In genomic region chr2:102449630-102450247, GRCm38 (mm10) we compare ENCODE assay signal across 8 mouse cellular contexts. TPM values are rescaled to one million over a fixed set of nuclear protein-coding genes. Genes with fewer than 3 reads are reported as not detected.
DNase-seq lines count a peak whose midpoint lies in the region; ATAC-seq and TF ChIP-seq lines count a peak whose summit lies in the region.

No protein-coding gene starts in this region.

- H3K36me3 ChIP-seq in megakaryocyte, embryonic 14.5 days (replicated peaks; ENCODE audit: low read length), result no peaks in the 10 kb centered on the region
- H3K36me3 ChIP-seq in heart, embryonic 11.5 days (ENCODE audit: control insufficient read depth, insufficient read depth, low read length), result no peaks in the 10 kb centered on the region
- H3K36me3 ChIP-seq in kidney, embryonic 16.5 days (ENCODE audit: insufficient read depth, low read length), result no peaks in the 10 kb centered on the region
- no peaks in the 10 kb centered on the region for H3K36me3 ChIP-seq in lung, postnatal 0 days (ENCODE audit: insufficient read depth, low read length)

- peak overlapping the region; percentile 78 for H3K9ac ChIP-seq in heart, embryonic 11.5 days (ENCODE audit: low read depth, low read length)
- H3K9ac ChIP-seq in kidney, embryonic 16.5 days (replicated peaks; ENCODE audit: low read length), result peak overlapping the region; percentile 87
- no peak overlapping the region for H3K9ac ChIP-seq in lung, postnatal 0 days (replicated peaks; ENCODE audit: low read depth)

- ATAC-seq in megakaryocyte, adult 5-6 weeks (ENCODE audit: poor library complexity, severe bottlenecking), result no peak
- no peak for ATAC-seq in heart, embryonic 11.5 days (replicated peaks; ENCODE audit: insufficient number of reproducible peaks, low FRiP score, low TSS enrichment)
- ATAC-seq in kidney, embryonic 16.5 days (ENCODE audit: low FRiP score, low TSS enrichment), result no peak
- no peak for ATAC-seq in lung, postnatal 0 days

- no peak overlapping the region for H3K27ac ChIP-seq in heart, embryonic 11.5 days (ENCODE audit: low read depth, low read length)
- peak overlapping the region; percentile 12 for H3K27ac ChIP-seq in kidney, embryonic 16.5 days (ENCODE audit: low read length)
- no peak overlapping the region for H3K27ac ChIP-seq in lung, postnatal 0 days (ENCODE audit: low read length)

- 1% methylated on average over 17 of the region's 17 CpGs for WGBS in heart, embryonic 11.5 days (ENCODE audit: insufficient replicate concordance)
- under 1% methylated on average over 17 of the region's 17 CpGs for whole genome bisulfite sequencing in kidney, embryonic 16.5 days
- 6% methylated on average over 17 of the region's 17 CpGs for WGBS in lung, postnatal 0 days

- no peak for TF ChIP-seq CTCF in lung, postnatal 0 days (IDR thresholded peaks at IDR 0.05)

- peaks cover 29% of the 10 kb centered on the region for H3K4me1 ChIP-seq in megakaryocyte, embryonic 14.5 days
- peaks cover 5% of the 10 kb centered on the region; the same call in 1 of the 2 replicates for H3K4me1 ChIP-seq in heart, embryonic 11.5 days (ENCODE audit: control insufficient read depth, insufficient read depth, low read length)
- peaks cover 39% of the 10 kb centered on the region for H3K4me1 ChIP-seq in kidney, embryonic 16.5 days (ENCODE audit: insufficient read depth, low read length)
- peaks cover 9% of the 10 kb centered on the region for H3K4me1 ChIP-seq in lung, postnatal 0 days (ENCODE audit: insufficient read depth, low read depth, low read length)

- peak; percentile 84 for DNase-seq in embryo, embryonic 10.5 days (ENCODE audit: low spot score)
- DNase-seq in lung, postnatal 0 days (ENCODE audit: low spot score), result peak; percentile 34
- peak; percentile 21 for DNase-seq in right cerebral cortex, postnatal 25 days
- no peak for DNase-seq in adrenal gland, postnatal 14 days

- H3K27me3 ChIP-seq in megakaryocyte, embryonic 14.5 days (replicated peaks), result peaks cover 82% of the 10 kb centered on the region
- no peaks in the 10 kb centered on the region for H3K27me3 ChIP-seq in heart, embryonic 11.5 days (ENCODE audit: control insufficient read depth, insufficient read depth, low read length)
- H3K27me3 ChIP-seq in kidney, embryonic 16.5 days (ENCODE audit: insufficient read depth, low read length), result no peaks in the 10 kb centered on the region
- H3K27me3 ChIP-seq in lung, postnatal 0 days (replicated peaks; ENCODE audit: insufficient read depth, low read length), result peaks cover 3% of the 10 kb centered on the region; the same call in 1 of the 2 replicates

- H3K4me2 ChIP-seq in heart, embryonic 11.5 days, result peak overlapping the region; percentile 85
- peak overlapping the region; percentile 98 for H3K4me2 ChIP-seq in kidney, embryonic 16.5 days (replicated peaks; ENCODE audit: low read depth, low read length)
- H3K4me2 ChIP-seq in lung, postnatal 0 days (replicated peaks; ENCODE audit: low read depth, low read length), result peak overlapping the region; percentile 99

- no peak for TF ChIP-seq EP300 in lung, postnatal 0 days (IDR thresholded peaks at IDR 0.05)

- H3K9me3 ChIP-seq in megakaryocyte, embryonic 14.5 days, result no peaks in the 10 kb centered on the region
- H3K9me3 ChIP-seq in heart, embryonic 11.5 days (replicated peaks; ENCODE audit: control insufficient read depth, low read length), result no peaks in the 10 kb centered on the region
- no peaks in the 10 kb centered on the region for H3K9me3 ChIP-seq in kidney, embryonic 16.5 days (ENCODE audit: low read length)
- no peaks in the 10 kb centered on the region for H3K9me3 ChIP-seq in lung, postnatal 0 days (ENCODE audit: low read length)

- H3K4me3 ChIP-seq in megakaryocyte, embryonic 14.5 days (replicated peaks), result peak overlapping the region; percentile 91
- peak overlapping the region; percentile 70 for H3K4me3 ChIP-seq in heart, embryonic 11.5 days (ENCODE audit: low read depth, low read length)
- peak overlapping the region; percentile 77 for H3K4me3 ChIP-seq in kidney, embryonic 16.5 days (ENCODE audit: low read length)
- peak overlapping the region; percentile 65 for H3K4me3 ChIP-seq in lung, postnatal 0 days (ENCODE audit: low read depth, low read length)

RNA-seq across cellular contexts. Expression of gene Fjx1, which starts 2.6 kb away (rescaled TPM):
- 0.16 TPM in 1 of 2 replicates, not detected in the other for polyA plus RNA-seq in megakaryocyte, embryonic 14.5 days (2012; ENCODE audit: insufficient read depth, low replicate concordance)
- not detected in 2 replicates for total RNA-seq in megakaryocyte, adult 5-6 weeks (2015)
- not detected in 2 replicates for total RNA-seq in megakaryocyte, adult 5-6 weeks (2017)
- 2.2 and 2.6 TPM in 2 replicates for polyA plus RNA-seq in heart, embryonic 11.5 days (2014; fragmentation: Nextera tagmentation; extraction: Ambion mirVana)
- polyA plus RNA-seq in kidney, embryonic 16.5 days (2015; fragmentation: Nextera tagmentation; extraction: Ambion mirVana), result 7.6 and 7.8 TPM in 2 replicates
- 7.3 and 7.8 TPM in 2 replicates for polyA plus RNA-seq in lung, postnatal 0 days (2015; fragmentation: Nextera tagmentation; extraction: Ambion mirVana)
- total RNA-seq in adrenal gland, postnatal 14 days (2021), result 0.85 and 1.5 TPM in 2 replicates

RNA-seq across cellular contexts. Expression of gene Trim44, which starts 42.1 kb away (rescaled TPM):
- polyA plus RNA-seq in megakaryocyte, embryonic 14.5 days (2012; ENCODE audit: insufficient read depth, low replicate concordance), result 1.2 and 3.5 TPM in 2 replicates
- 17.7 and 18.4 TPM in 2 replicates for total RNA-seq in megakaryocyte, adult 5-6 weeks (2015)
- total RNA-seq in megakaryocyte, adult 5-6 weeks (2017), result 21.2 and 24.9 TPM in 2 replicates
- polyA plus RNA-seq in heart, embryonic 11.5 days (2014; fragmentation: Nextera tagmentation; extraction: Ambion mirVana), result 29.7 and 30.7 TPM in 2 replicates
- 22.6 and 23.4 TPM in 2 replicates for polyA plus RNA-seq in kidney, embryonic 16.5 days (2015; fragmentation: Nextera tagmentation; extraction: Ambion mirVana)
- 12.7 and 17.3 TPM in 2 replicates for polyA plus RNA-seq in lung, postnatal 0 days (2015; fragmentation: Nextera tagmentation; extraction: Ambion mirVana)
- 64.5 and 76.8 TPM in 2 replicates for total RNA-seq in adrenal gland, postnatal 14 days (2021)
